In the genomic region with DNA sequence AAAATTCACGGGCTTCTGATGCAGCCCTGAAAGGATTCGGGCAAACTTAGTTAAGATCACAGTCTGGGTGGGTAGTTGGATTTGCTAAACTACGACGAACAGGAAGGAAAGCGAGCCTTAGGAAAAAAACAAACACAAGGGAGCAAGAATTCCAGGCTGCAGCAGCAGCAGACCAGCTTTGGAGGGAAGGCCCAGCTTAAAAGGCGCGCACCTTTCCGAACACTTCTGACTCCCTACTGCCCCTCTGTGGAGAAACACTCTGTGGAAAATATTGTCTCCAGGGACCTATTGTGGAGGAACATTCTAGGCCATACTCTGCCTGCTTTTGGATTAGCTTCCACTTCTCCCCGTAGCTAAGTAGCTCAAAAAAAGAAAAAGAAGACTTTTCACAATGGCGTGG, we compare ENCODE assay signal across 9 mouse cellular contexts. TPM values are rescaled to one million over a fixed set of nuclear protein-coding genes. Genes with fewer than 3 reads are reported as not detected.
A peak's percentile ranks its signal among the peaks of the same experiment; 100 is the strongest.
DNase-seq lines count a peak whose midpoint lies in the region; ATAC-seq and TF ChIP-seq lines count a peak whose summit lies in the region.
"Had no signal": no experiment of that assay in that cellular context is flagged by ENCODE, and none has a peak within 500 bp of the region (broad histone marks: within the 10 kb centered on the region; RNA-seq: fewer than 3 reads in every experiment).

No protein-coding gene starts in this region.

- 26% methylated on average over 10 of the region's 10 CpGs for WGBS in heart, adult 2 months
- WGBS in heart, embryonic 10.5 days = 19% methylated on average over 10 of the region's 10 CpGs
- WGBS in liver, adult 2 months = 9% methylated on average over 10 of the region's 10 CpGs
- WGBS in neural tube, embryonic 12.5 days = 26% methylated on average over 10 of the region's 10 CpGs

- H3K36me3 ChIP-seq in heart, adult 2 months (ENCODE audit: control insufficient read depth, insufficient read depth, low read length) = no peaks in the 10 kb centered on the region
- no peaks in the 10 kb centered on the region for H3K36me3 ChIP-seq in heart, embryonic 10.5 days
- no peaks in the 10 kb centered on the region for H3K36me3 ChIP-seq in liver, adult 2 months (ENCODE audit: control insufficient read depth, insufficient read depth, low read length)
- H3K36me3 ChIP-seq in neural tube, embryonic 12.5 days = no peaks in the 10 kb centered on the region

- peak overlapping the region; percentile 34 for H3K4me2 ChIP-seq in neural tube, embryonic 12.5 days (replicated peaks)

- no peak overlapping the region for H3K9ac ChIP-seq in heart, adult 2 months (ENCODE audit: low read depth, low read length)
- no peak overlapping the region for H3K9ac ChIP-seq in liver, adult 2 months (ENCODE audit: low read depth, low read length)
- no peak overlapping the region for H3K9ac ChIP-seq in neural tube, embryonic 12.5 days

- no peak overlapping the region for H3K27ac ChIP-seq in heart, adult 2 months
- peak overlapping the region; percentile 86 for H3K27ac ChIP-seq in heart, embryonic 10.5 days
- H3K27ac ChIP-seq in liver, adult 2 months (replicated peaks; ENCODE audit: insufficient read depth, low read depth, low read length) = no peak overlapping the region
- peak overlapping the region; percentile 50; the same call in 1 of the 2 replicates for H3K27ac ChIP-seq in neural tube, embryonic 12.5 days

- H3K27me3 ChIP-seq in heart, adult 2 months (ENCODE audit: control insufficient read depth, insufficient read depth, low read length) = no peaks in the 10 kb centered on the region
- H3K27me3 ChIP-seq in heart, embryonic 10.5 days (ENCODE audit: insufficient read depth, poor library complexity, severe bottlenecking) = no peaks in the 10 kb centered on the region
- no peaks in the 10 kb centered on the region for H3K27me3 ChIP-seq in liver, adult 2 months (ENCODE audit: control insufficient read depth, insufficient read depth, low read length)
- no peaks in the 10 kb centered on the region for H3K27me3 ChIP-seq in neural tube, embryonic 12.5 days (replicated peaks)

- peak in 1 of 2 experiments; percentile 6 for DNase-seq in heart, adult 2 months
- no peak for DNase-seq in heart, postnatal 25 days (ENCODE audit: low spot score)
- DNase-seq in embryo, embryonic 11 days = peak; percentile 85
- peak; percentile 78 for DNase-seq in heart, embryonic 10.5 days (ENCODE audit: low spot score)
- peak; percentile 36 to 47 for DNase-seq in kidney, adult 8-10 months
- peak; percentile 9 for DNase-seq in liver, adult 2 months (ENCODE audit: extremely low read depth, low read depth, low spot score)

- no peak for TF ChIP-seq EP300 in heart, adult 2 months (IDR thresholded peaks at IDR 0.05; ENCODE audit: insufficient read depth, low read depth, low read length)

- no peak for TF ChIP-seq POLR2A in heart, adult 2 months (IDR thresholded peaks at IDR 0.05; ENCODE audit: insufficient read depth, low read depth, low read length)
- TF ChIP-seq POLR2A in liver, adult 2 months (IDR thresholded peaks at IDR 0.05; ENCODE audit: extremely low read depth, insufficient read depth, low read length) = no peak

- no peaks in the 10 kb centered on the region; the same call in 1 of the 2 replicates for H3K4me1 ChIP-seq in heart, adult 2 months (ENCODE audit: control insufficient read depth, insufficient read depth, low read length)
- H3K4me1 ChIP-seq in heart, embryonic 10.5 days = peaks cover 13% of the 10 kb centered on the region; the same call in 1 of the 2 replicates
- H3K4me1 ChIP-seq in liver, adult 2 months (ENCODE audit: control insufficient read depth, insufficient read depth, low read length) = no peaks in the 10 kb centered on the region
- H3K4me1 ChIP-seq in neural tube, embryonic 12.5 days = no peaks in the 10 kb centered on the region

- H3K79me2 ChIP-seq in heart, adult 2 months (replicated peaks; ENCODE audit: control insufficient read depth, insufficient read depth, low read length) = no peaks in the 10 kb centered on the region
- H3K79me2 ChIP-seq in liver, adult 2 months (ENCODE audit: control insufficient read depth, insufficient read depth, low read length) = no peaks in the 10 kb centered on the region

- intact Hi-C loops in heart, adult 2 months (cut with DNase I) = loop anchor here (2.0 kb wide), 1 partner anchor 199 kb away; no protein-coding TSS in a partner anchor
- intact Hi-C loops in heart, postnatal 25 days (cut with DNase I) = no loop called here

- peak; percentile 76 for ATAC-seq in neural tube, embryonic 12.5 days (ENCODE audit: low FRiP score, low read depth)
- ATAC-seq in activated CD4-positive, CD25-positive, alpha-beta regulatory T cell, adult 4 months = no peak

- TF ChIP-seq CTCF in heart, adult 2 months (IDR thresholded peaks at IDR 0.05) = peak; percentile 61
- TF ChIP-seq CTCF in liver, adult 2 months (IDR thresholded peaks at IDR 0.05; ENCODE audit: low read depth, low read length) = peak; percentile 54

- no peaks in the 10 kb centered on the region for H3K9me3 ChIP-seq in heart, embryonic 10.5 days
- H3K9me3 ChIP-seq in neural tube, embryonic 12.5 days = no peaks in the 10 kb centered on the region

- H3K4me3 ChIP-seq in heart, adult 2 months = no peak overlapping the region
- H3K4me3 ChIP-seq in heart, embryonic 10.5 days = no peak overlapping the region
- H3K4me3 ChIP-seq in liver, adult 2 months (ENCODE audit: insufficient read depth, low read depth, low read length) = no peak overlapping the region
- H3K4me3 ChIP-seq in neural tube, embryonic 12.5 days = no peak overlapping the region

RNA-seq across cellular contexts. Expression of gene Gpc3, which starts 38.2 kb away (rescaled TPM):
- 10 to 100 TPM; 13.2 to 14.8 TPM for total RNA-seq in heart, adult 2 months (2021)
- polyA plus RNA-seq in heart, adult 2 months (2012; rRNA removed) = 11.9 and 24.6 TPM in 2 replicates
- 10 to 100 TPM; 14.6 to 22.6 TPM for total RNA-seq in heart, postnatal 25 days (2021)
- 484 and 654 TPM in 2 replicates for polyA plus RNA-seq in heart, embryonic 10.5 days (2016; fragmentation: Nextera tagmentation; extraction: Ambion mirVana)
- total RNA-seq in liver, adult 2 months (2014; rRNA removed) = 0.65 and 0.81 TPM in 2 replicates
- polyA plus RNA-seq in liver, adult 2 months (2012; rRNA removed) = 0.86 and 1.6 TPM in 2 replicates
- polyA plus RNA-seq in neural tube, embryonic 12.5 days (2016; fragmentation: Nextera tagmentation; extraction: Ambion mirVana) = 303 and 304 TPM in 2 replicates
- polyA plus RNA-seq in activated CD4-positive, CD25-positive, alpha-beta regulatory T cell, adult 4 months (2017; shearing (Covaris generic)) = not detected
- total RNA-seq: MEL had no signal

Comparison
In these comparisons a context has a peak if more than half of its experiments do, and no peak if none do; other contexts are left out.
1. H3K27ac ChIP-seq: peak in heart, embryonic 10.5 days (single experiment) and neural tube, embryonic 12.5 days (single experiment); none in heart, adult 2 months (single experiment) and liver, adult 2 months (single experiment).
2. RNA of gene Gpc3, which starts 38.2 kb away (polyA plus RNA-seq): 484 to 654 TPM in heart, embryonic 10.5 days and 303 to 304 TPM in neural tube, embryonic 12.5 days; 11.9 to 24.6 TPM in heart, adult 2 months, 0.86 to 1.6 TPM in liver, adult 2 months and not detected in activated CD4-positive, CD25-positive, alpha-beta regulatory T cell, adult 4 months; every median in the first group is over 10 times any median in the second.